Mouse (Mus musculus) spleen, adult 2 months (tissue): ENCODE results near the gene Lgals1.

Experiments
- CTCF ChIP-seq: fragments of 200-500 bp; IDR thresholded peaks from 2 replicates; pipeline ENCODE4 v1.5.1; 2011; ENCODE audit warnings: mild to moderate bottlenecking, inconsistent platforms; ENCODE audit not compliant: insufficient read depth, insufficient read length, insufficient replicate concordance; ENCODE audit errors: extremely low read depth
- POLR2A ChIP-seq: fragments of 200-500 bp; IDR thresholded peaks from 2 replicates; pipeline ENCODE4 v1.6.1; 2011; ENCODE audit warnings: low read depth, low read length, inconsistent platforms

DNA sequence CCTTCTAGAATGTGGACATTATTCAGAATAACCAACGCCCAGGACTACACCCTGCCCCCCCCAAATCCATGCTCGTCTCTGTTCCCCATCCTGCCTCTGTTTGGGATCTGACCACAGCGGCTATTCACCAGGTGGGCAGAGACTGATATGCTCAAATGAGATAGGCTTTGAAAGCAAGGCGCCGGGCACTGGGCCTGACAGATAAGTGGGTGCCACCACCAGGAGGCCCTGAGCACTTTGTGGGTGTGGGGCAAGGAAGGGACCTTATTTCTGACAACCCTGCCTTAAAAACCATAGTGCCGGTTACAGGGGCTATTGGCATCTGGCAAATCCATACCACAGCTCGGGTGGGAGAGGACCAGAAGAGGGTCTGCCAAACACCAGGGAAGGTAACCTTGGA, 3.8 kb upstream of the Lgals1 start:
- no peak for TF ChIP-seq POLR2A
- TF ChIP-seq CTCF, result no peak
